Mouse (Mus musculus) G1E (cell line): Measurements from ENCODE around the gene Tas2r139. TPM values are rescaled to one million over a fixed set of nuclear protein-coding genes. Genes with fewer than 3 reads are reported as not detected.
"Not testable (repeated sequence)": the region's sequence is repeated elsewhere in the genome, so short reads cannot be mapped to it uniquely, and the experiment has no call there.

Experiments used
- ATAC-seq: 2 replicates; pipeline ENCODE4 v1.8.0; 2016; ENCODE audit warnings: mild to moderate bottlenecking; ENCODE audit not compliant: insufficient number of reproducible peaks, poor library complexity, low FRiP score, severe bottlenecking; ENCODE audit errors: extremely low read depth
- DNase-seq: peaks from one replicate; pipeline ENCODE4 v3.0.0; 2012; ENCODE audit warnings: low spot score
- H3K27me3 ChIP-seq: 2 replicates; pipeline ENCODE4 v1.6.1; 2012; ENCODE audit warnings: mild to moderate bottlenecking, low read length, inconsistent platforms; ENCODE audit not compliant: insufficient read depth
- H3K36me3 ChIP-seq: replicated peaks from 2 replicates; pipeline ENCODE3; 2012; ENCODE audit warnings: mild to moderate bottlenecking, inconsistent platforms
- H3K4me1 ChIP-seq: 2 replicates; pipeline ENCODE4 v1.6.1; 2012; ENCODE audit warnings: low read depth, low read length, inconsistent platforms, mixed read lengths; ENCODE audit not compliant: insufficient read depth
- H3K4me3 ChIP-seq: 2 replicates; pipeline ENCODE4 v1.5.1; 2012; ENCODE audit warnings: low read depth, mild to moderate bottlenecking, inconsistent platforms, low read length, moderate library complexity, mixed read lengths
- H3K9me3 ChIP-seq: replicated peaks from 2 replicates; pipeline ENCODE4 v1.6.1; 2012; ENCODE audit warnings: inconsistent platforms
- CTCF ChIP-seq: IDR thresholded peaks from 2 replicates; pipeline ENCODE4 v1.5.1; 2012; ENCODE audit warnings: low read depth, low read length, inconsistent platforms, mixed read lengths
- GATA1 ChIP-seq: IDR thresholded peaks from 2 replicates; pipeline ENCODE4 v1.6.1; 2012; ENCODE audit warnings: borderline replicate concordance, low read length, inconsistent platforms, mixed read lengths
- GATA2 ChIP-seq: IDR thresholded peaks from 2 replicates; pipeline ENCODE4 v1.6.1; 2012; ENCODE audit warnings: low read depth, low read length, inconsistent platforms, borderline replicate concordance
- POLR2AphosphoS5 ChIP-seq: IDR thresholded peaks from 2 replicates; pipeline ENCODE4 v1.6.1; 2012; ENCODE audit warnings: low read depth, low read length, inconsistent platforms; ENCODE audit not compliant: insufficient replicate concordance
- TAL1 ChIP-seq: conservative IDR thresholded peaks from 2 replicates; pipeline ENCODE4 v1.6.1; 2012; ENCODE audit warnings: low read depth, low read length, inconsistent platforms, mixed read lengths
- polyA plus RNA-seq: library from polyadenylated mRNA; stranded (reverse); fragments of >175 nt; gene quantifications from 2 replicates; pipeline ENCODE4 v1.2.3, GENCODE M21; 2012
- total RNA-seq, 2 experiments: library from RNA; stranded (forward) in 1 of 2; stranded (reverse) in 1 of 2; fragments of 200-1000 nt in 1 of 2; fragments of >200 nt in 1 of 2; fragmentation: Nextera tagmentation in 1 of 2; gene quantifications; 2 replicates each; pipeline ENCODE4 v1.2.3; 2014 to 2017

Gene Tas2r139
- total RNA-seq (2014; fragmentation: Nextera tagmentation) (not detected in 2 replicates), total RNA-seq (2017) (0.23 TPM in 1 of 2 replicates, not detected in the other), polyA plus RNA-seq (not detected in 2 replicates)

- no peak for DNase-seq
- Histone ChIP-seq H3K36me3 (no peaks in the 10 kb centered on the region), H3K4me3 (no peak within 1 kb of the TSS), H3K27me3 (no peaks in the 10 kb centered on the region), H3K9me3 (no peaks in the 10 kb centered on the region), H3K4me1 (no peaks in the 10 kb centered on the region)
- TF ChIP-seq GATA1 (no peak), GATA2 (no peak), TAL1 (no peak), CTCF (no peak), POLR2AphosphoS5 (no peak)
- no peak for ATAC-seq
Observed at GRCm38 (mm10) chr6:42140636-42141035, at the start of gene Tas2r139. Gene Tas2r139 (plus strand): TSS chr6:42140936.

- ATAC-seq, H3K27me3 ChIP-seq, H3K9me3 ChIP-seq, H3K36me3 ChIP-seq, H3K4me3 ChIP-seq, H3K4me1 ChIP-seq, DNase-seq: not testable (repeated sequence)
Observed at GRCm38 (mm10) chr6:42151115-42151514, 10.4 kb downstream of the Tas2r139 start.

- H3K4me3 ChIP-seq, result no peak overlapping the region
Observed at GRCm38 (mm10) chr6:42182462-42182861, 41.7 kb downstream of the Tas2r139 start.

GRCm38 (mm10) chr6:42186230-42186629 is 45.5 kb downstream of the Tas2r139 start:
- no peak for ATAC-seq
- no peak for DNase-seq
- H3K4me1 ChIP-seq, result no peaks in the 10 kb centered on the region
- H3K27me3 ChIP-seq, result peaks cover 3% of the 10 kb centered on the region; the same call in 1 of the 2 replicates
- no peaks in the 10 kb centered on the region for H3K36me3 ChIP-seq
- no peaks in the 10 kb centered on the region for H3K9me3 ChIP-seq
- TF ChIP-seq CTCF (0 out of 2 replicates have a peak, but pooled peaks have one; percentile 47), GATA2 (no peak)
- no peak overlapping the region for H3K4me3 ChIP-seq

More at GRCm38 (mm10) chr6:42182462-42182861, 41.7 kb downstream of the Tas2r139 start:
- Histone ChIP-seq H3K36me3 (no peaks in the 10 kb centered on the region), H3K27me3 (peaks cover 1% of the 10 kb centered on the region; the same call in 1 of the 2 replicates), H3K4me1 (no peaks in the 10 kb centered on the region), H3K9me3 (no peaks in the 10 kb centered on the region)
- ATAC-seq (no peak), DNase-seq (no peak)
- TF ChIP-seq TAL1, result no peak
- TF ChIP-seq GATA1, result no peak
- TF ChIP-seq POLR2AphosphoS5, result no peak
- TF ChIP-seq CTCF, result no peak
- no peak for TF ChIP-seq GATA2

Other genes with a start within 250 kb of the Tas2r139 start
- gene Sval1, start 189.3 kb upstream of the Tas2r139 start, total RNA-seq (2014; fragmentation: Nextera tagmentation), result not detected in 2 replicates
- not detected in 2 replicates for gene Sval1, start 189.3 kb upstream of the Tas2r139 start, total RNA-seq (2017)
- gene Sval1, start 189.3 kb upstream of the Tas2r139 start, polyA plus RNA-seq, result not detected in 2 replicates
- gene Sval3, start 172.8 kb upstream of the Tas2r139 start, total RNA-seq (2014; fragmentation: Nextera tagmentation), result not detected in 2 replicates
- gene Sval3, start 172.8 kb upstream of the Tas2r139 start, total RNA-seq (2017), result not detected in 2 replicates
- not detected in 2 replicates for gene Sval3, start 172.8 kb upstream of the Tas2r139 start, polyA plus RNA-seq
- not detected in 2 replicates for gene Sva, start 102.5 kb upstream of the Tas2r139 start, total RNA-seq (2014; fragmentation: Nextera tagmentation)
- not detected in 2 replicates for gene Sva, start 102.5 kb upstream of the Tas2r139 start, total RNA-seq (2017)
- not detected in 2 replicates for gene Sva, start 102.5 kb upstream of the Tas2r139 start, polyA plus RNA-seq
- not detected in 2 replicates for gene Tas2r144, start 74.4 kb downstream of the Tas2r139 start, total RNA-seq (2014; fragmentation: Nextera tagmentation)
- gene Tas2r144, start 74.4 kb downstream of the Tas2r139 start, total RNA-seq (2017), result 0.16 TPM in 1 of 2 replicates, not detected in the other
- not detected in 2 replicates for gene Tas2r144, start 74.4 kb downstream of the Tas2r139 start, polyA plus RNA-seq
- 0.83 TPM in 1 of 2 replicates, not detected in the other for gene Gstk1, start 105.0 kb downstream of the Tas2r139 start, total RNA-seq (2014; fragmentation: Nextera tagmentation)
- 0.55 and 0.99 TPM in 2 replicates for gene Gstk1, start 105.0 kb downstream of the Tas2r139 start, total RNA-seq (2017)
- gene Gstk1, start 105.0 kb downstream of the Tas2r139 start, polyA plus RNA-seq, result not detected in 2 replicates
- not detected in 2 replicates for gene Tmem139, start 121.0 kb downstream of the Tas2r139 start, total RNA-seq (2014; fragmentation: Nextera tagmentation)
- gene Tmem139, start 121.0 kb downstream of the Tas2r139 start, total RNA-seq (2017), result 0.11 TPM in 1 of 2 replicates, not detected in the other
- gene Tmem139, start 121.0 kb downstream of the Tas2r139 start, polyA plus RNA-seq, result not detected in 2 replicates
- 76.7 and 91.2 TPM in 2 replicates for gene Casp2, start 124.0 kb downstream of the Tas2r139 start, total RNA-seq (2014; fragmentation: Nextera tagmentation)
- 64.4 and 66.5 TPM in 2 replicates for gene Casp2, start 124.0 kb downstream of the Tas2r139 start, total RNA-seq (2017)
- gene Casp2, start 124.0 kb downstream of the Tas2r139 start, polyA plus RNA-seq, result 8.2 and 9.2 TPM in 2 replicates
- gene Clcn1, start 145.7 kb downstream of the Tas2r139 start, total RNA-seq (2014; fragmentation: Nextera tagmentation), result 0.24 and 0.45 TPM in 2 replicates
- 0.06 and 0.11 TPM in 2 replicates for gene Clcn1, start 145.7 kb downstream of the Tas2r139 start, total RNA-seq (2017)
- gene Clcn1, start 145.7 kb downstream of the Tas2r139 start, polyA plus RNA-seq, result not detected in 2 replicates
- gene Fam131b, start 183.7 kb downstream of the Tas2r139 start, total RNA-seq (2014; fragmentation: Nextera tagmentation), result not detected in 2 replicates
- 0.05 TPM in 1 of 2 replicates, not detected in the other for gene Fam131b, start 183.7 kb downstream of the Tas2r139 start, total RNA-seq (2017)
- gene Fam131b, start 183.7 kb downstream of the Tas2r139 start, polyA plus RNA-seq, result 0.01 TPM in 1 of 2 replicates, not detected in the other
- gene Zyx, start 208.7 kb downstream of the Tas2r139 start, total RNA-seq (2014; fragmentation: Nextera tagmentation), result 70.2 and 70.3 TPM in 2 replicates
- 14.8 and 19.1 TPM in 2 replicates for gene Zyx, start 208.7 kb downstream of the Tas2r139 start, total RNA-seq (2017)
- 319 and 320 TPM in 2 replicates for gene Zyx, start 208.7 kb downstream of the Tas2r139 start, polyA plus RNA-seq
- gene Epha1, start 232.3 kb downstream of the Tas2r139 start, total RNA-seq (2014; fragmentation: Nextera tagmentation), result not detected in 2 replicates
- 0.23 TPM in 1 of 2 replicates, not detected in the other for gene Epha1, start 232.3 kb downstream of the Tas2r139 start, total RNA-seq (2017)
- not detected in 2 replicates for gene Epha1, start 232.3 kb downstream of the Tas2r139 start, polyA plus RNA-seq